Mouse (Mus musculus): ENCODE results near the gene Bcl11b. TPM values are rescaled to one million over a fixed set of nuclear protein-coding genes. Genes with fewer than 3 reads are reported as not detected.

The Bcl11b gene
- total and polyA plus RNA-seq, 2 experiments from 2014 or later, result 18.9 to 56.8 TPM

DNA sequence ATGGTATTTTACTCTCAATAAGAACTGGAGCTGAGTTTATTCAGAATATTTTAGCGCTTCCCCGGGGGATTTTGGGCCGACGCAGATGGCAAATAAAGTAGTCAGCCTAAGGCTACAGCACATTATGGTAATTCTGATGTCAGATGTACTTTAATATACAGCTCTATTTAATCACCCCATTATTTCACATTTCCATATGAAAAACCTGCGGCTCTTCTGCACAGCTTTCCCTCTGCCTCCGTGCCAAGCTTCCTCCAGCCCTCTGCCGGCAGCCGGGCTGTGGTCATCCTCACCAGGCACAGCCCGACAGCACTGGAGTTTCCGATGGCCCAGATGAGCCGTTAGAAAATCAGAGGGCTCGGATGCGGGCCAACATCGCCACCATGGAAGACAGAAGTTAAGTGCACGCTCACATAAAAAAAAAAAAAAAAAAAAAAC lies 74.9 kb downstream of the Bcl11b start:
- peak overlapping the region; percentile 56 for H3K4me2 ChIP-seq (ENCODE audit: low read depth, low read length, poor library complexity, severe bottlenecking)
- peak overlapping the region; percentile 17; the same call in 1 of the 2 replicates for H3K4me3 ChIP-seq (ENCODE audit: low read depth, low read length)
- peaks cover 23% of the 10 kb centered on the region for H3K4me1 ChIP-seq (ENCODE audit: insufficient read depth, low read length)

DNA sequence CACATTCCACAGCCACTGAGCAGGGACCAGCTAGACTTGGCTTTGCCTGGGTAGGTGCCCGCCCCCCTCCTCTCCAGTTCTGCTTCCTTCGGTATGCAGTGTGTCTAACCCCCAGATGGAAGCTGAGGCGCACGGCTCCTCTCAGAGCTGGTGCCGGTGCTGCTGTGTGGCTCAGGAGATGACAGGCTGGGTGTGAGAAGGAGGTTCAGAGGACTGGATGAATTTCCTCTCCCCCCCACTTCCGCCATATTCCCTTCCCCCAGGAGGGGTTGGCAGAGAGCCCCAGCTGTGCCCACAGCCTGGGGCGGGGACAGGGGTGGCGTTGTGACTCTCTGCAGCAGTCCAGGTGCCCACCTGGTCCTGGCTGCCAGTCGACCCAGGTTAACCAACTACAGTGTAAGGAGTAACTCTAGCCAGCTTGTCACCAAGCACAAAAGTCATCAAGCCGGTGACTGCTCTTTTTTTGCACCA lies 75.4 kb downstream of the Bcl11b start:
- peak overlapping the region; percentile 51; the same call in 1 of the 2 replicates for H3K27ac ChIP-seq (ENCODE audit: low read depth, low read length)
- no peaks in the 10 kb centered on the region for H3K36me3 ChIP-seq (ENCODE audit: insufficient read depth, low read length)
- H3K9me3 ChIP-seq (ENCODE audit: low read length), result no peaks in the 10 kb centered on the region
- H3K27me3 ChIP-seq (ENCODE audit: insufficient read depth, low read length), result no peaks in the 10 kb centered on the region
- peak overlapping the region; percentile 56 for H3K4me2 ChIP-seq (ENCODE audit: low read depth, low read length, poor library complexity, severe bottlenecking)
- peaks cover 23% of the 10 kb centered on the region for H3K4me1 ChIP-seq (ENCODE audit: insufficient read depth, low read length)
- DNase-seq (ENCODE audit: low spot score) (no peak), ATAC-seq (ENCODE audit: low FRiP score) (peak; percentile 42; the same call in 1 of the 2 replicates)
- WGBS, result 23% methylated on average over 10 of the region's 10 CpGs
- TF ChIP-seq CTCF (IDR thresholded peaks at IDR 0.05), result no peak
- H3K9ac ChIP-seq (replicated peaks; ENCODE audit: low read length, poor library complexity, severe bottlenecking), result 0 out of 2 replicates have a peak overlapping the region, but pooled peaks have one; percentile 1
- peak overlapping the region; percentile 17; the same call in 1 of the 2 replicates for H3K4me3 ChIP-seq (ENCODE audit: low read depth, low read length)

More for the DNA sequence above, 74.9 kb downstream of the Bcl11b start:
- H3K9ac ChIP-seq (replicated peaks; ENCODE audit: low read length, poor library complexity, severe bottlenecking), result 0 out of 2 replicates have a peak overlapping the region, but pooled peaks have one; percentile 1
- TF ChIP-seq CTCF (IDR thresholded peaks at IDR 0.05), result peak; percentile 65
- 11% methylated on average over 15 of the region's 15 CpGs for WGBS
- no peaks in the 10 kb centered on the region for H3K27me3 ChIP-seq (ENCODE audit: insufficient read depth, low read length)
- no peaks in the 10 kb centered on the region for H3K36me3 ChIP-seq (ENCODE audit: insufficient read depth, low read length)
- peak; percentile 83 for DNase-seq (ENCODE audit: low spot score)
- H3K27ac ChIP-seq (ENCODE audit: low read depth, low read length), result 0 out of 2 replicates have a peak overlapping the region, but pooled peaks have one; percentile 51
- ATAC-seq (ENCODE audit: low FRiP score), result peak; percentile 41; the same call in 1 of the 2 replicates
- no peaks in the 10 kb centered on the region for H3K9me3 ChIP-seq (ENCODE audit: low read length)

DNA sequence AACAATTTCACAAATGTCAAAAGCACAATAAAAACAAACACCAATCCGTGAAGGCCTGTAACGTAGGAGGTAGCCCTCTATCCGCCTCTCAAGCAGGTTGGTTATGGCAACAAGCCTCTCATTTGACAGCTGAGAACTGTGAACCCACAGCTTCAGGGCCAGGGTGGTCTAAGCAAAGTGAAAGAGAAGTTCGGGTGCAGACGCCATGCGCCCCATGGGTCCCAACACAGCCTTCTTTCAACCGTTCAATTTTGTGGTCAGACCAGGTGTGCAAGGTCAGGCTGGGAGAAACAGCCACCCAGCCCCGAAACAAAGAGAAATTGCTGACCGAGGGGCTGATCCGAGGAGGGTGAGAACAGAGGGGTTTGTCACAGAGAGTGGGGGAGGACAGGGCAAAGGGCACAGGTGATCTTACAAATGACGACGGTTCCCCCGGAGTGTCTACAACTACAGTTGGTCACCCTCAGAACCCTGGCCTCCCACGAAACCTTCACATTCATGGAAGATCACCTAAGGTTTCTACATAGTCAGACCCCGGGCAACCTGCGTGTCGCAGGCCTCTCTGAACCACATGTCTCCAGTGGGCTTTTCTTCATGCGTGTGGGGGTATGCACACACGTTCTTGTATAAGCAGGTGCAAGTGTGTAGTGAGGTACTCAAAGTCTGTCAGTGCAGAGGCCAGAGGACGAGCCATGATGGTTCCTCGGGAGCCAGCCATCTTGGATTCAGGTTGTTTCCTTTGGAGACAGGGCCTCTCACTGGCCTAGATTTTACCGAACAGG lies 77.1 kb downstream of the Bcl11b start:
- Histone ChIP-seq H3K4me2 (ENCODE audit: low read depth, low read length, poor library complexity, severe bottlenecking) (no peak overlapping the region), H3K4me3 (ENCODE audit: low read depth, low read length) (no peak overlapping the region), H3K36me3 (ENCODE audit: insufficient read depth, low read length) (no peaks in the 10 kb centered on the region), H3K9ac (replicated peaks; ENCODE audit: low read length, poor library complexity, severe bottlenecking) (no peak overlapping the region), H3K9me3 (ENCODE audit: low read length) (no peaks in the 10 kb centered on the region), H3K4me1 (ENCODE audit: insufficient read depth, low read length) (peaks cover 16% of the 10 kb centered on the region), H3K27ac (ENCODE audit: low read depth, low read length) (no peak overlapping the region), H3K27me3 (ENCODE audit: insufficient read depth, low read length) (no peaks in the 10 kb centered on the region)
- TF ChIP-seq CTCF (IDR thresholded peaks at IDR 0.05), result no peak
- 91% methylated on average over 22 of the region's 22 CpGs for WGBS
- DNase-seq (ENCODE audit: low spot score), result no peak
- ATAC-seq (ENCODE audit: low FRiP score), result no peak

DNA sequence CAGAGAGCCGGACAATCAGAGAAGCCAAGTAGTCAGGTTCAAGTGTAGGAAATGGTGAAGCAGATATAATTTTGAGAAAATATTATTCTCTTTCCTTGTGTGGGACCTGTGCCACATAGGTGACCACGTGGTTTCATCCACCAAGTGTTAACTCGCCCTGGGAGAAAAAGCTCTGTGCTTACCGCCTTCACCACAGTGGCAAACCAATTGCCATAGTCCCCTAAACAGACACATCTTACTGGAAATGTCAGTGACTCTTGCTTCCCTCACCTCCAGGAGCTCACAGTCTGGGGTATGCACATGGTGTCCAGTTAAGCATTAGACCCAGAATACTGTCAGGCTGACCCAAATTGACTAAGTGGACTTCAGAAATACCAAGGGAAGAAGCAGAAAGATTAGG lies 78.7 kb downstream of the Bcl11b start:
- ATAC-seq (ENCODE audit: low FRiP score) (no peak), DNase-seq (ENCODE audit: low spot score) (no peak)
- no peak for TF ChIP-seq CTCF (IDR thresholded peaks at IDR 0.05)
- Histone ChIP-seq H3K4me3 (ENCODE audit: low read depth, low read length) (no peak overlapping the region), H3K36me3 (ENCODE audit: insufficient read depth, low read length) (no peaks in the 10 kb centered on the region), H3K4me1 (ENCODE audit: insufficient read depth, low read length) (peaks cover 5% of the 10 kb centered on the region), H3K27ac (ENCODE audit: low read depth, low read length) (no peak overlapping the region), H3K27me3 (ENCODE audit: insufficient read depth, low read length) (no peaks in the 10 kb centered on the region), H3K4me2 (ENCODE audit: low read depth, low read length, poor library complexity, severe bottlenecking) (no peak overlapping the region), H3K9ac (replicated peaks; ENCODE audit: low read length, poor library complexity, severe bottlenecking) (no peak overlapping the region), H3K9me3 (ENCODE audit: low read length) (no peaks in the 10 kb centered on the region)
- 88% methylated on average over 4 of the region's 4 CpGs for WGBS

DNA sequence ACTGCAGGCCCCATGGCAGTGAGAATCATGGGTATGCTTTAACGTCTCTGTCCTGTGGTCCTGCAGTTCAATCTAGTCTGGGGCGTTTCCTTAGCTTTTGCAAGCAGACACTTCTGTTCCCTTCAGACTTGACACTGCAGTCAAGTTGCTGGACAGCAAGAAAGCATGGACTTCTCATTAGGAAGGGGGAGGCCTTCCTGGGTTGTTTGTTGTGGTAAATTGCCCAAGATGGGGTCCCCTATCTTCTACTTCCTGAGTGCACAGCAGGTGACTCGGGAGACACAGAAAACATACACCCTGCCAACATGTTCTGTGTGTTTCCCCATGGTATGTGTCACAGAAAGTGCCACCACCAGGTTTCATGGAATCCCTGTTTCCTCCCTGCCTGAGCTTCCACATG lies 79.4 kb downstream of the Bcl11b start:
- ATAC-seq (ENCODE audit: low FRiP score) (no peak), DNase-seq (ENCODE audit: low spot score) (no peak)
- WGBS, result 64% methylated on average over 3 of the region's 3 CpGs
- H3K9me3 ChIP-seq (ENCODE audit: low read length), result no peaks in the 10 kb centered on the region
- H3K27ac ChIP-seq (ENCODE audit: low read depth, low read length), result no peak overlapping the region
- H3K9ac ChIP-seq (replicated peaks; ENCODE audit: low read length, poor library complexity, severe bottlenecking), result no peak overlapping the region
- H3K36me3 ChIP-seq (ENCODE audit: insufficient read depth, low read length), result no peaks in the 10 kb centered on the region
- no peak overlapping the region for H3K4me2 ChIP-seq (ENCODE audit: low read depth, low read length, poor library complexity, severe bottlenecking)
- no peak overlapping the region for H3K4me3 ChIP-seq (ENCODE audit: low read depth, low read length)
- no peak for TF ChIP-seq CTCF (IDR thresholded peaks at IDR 0.05)
- H3K27me3 ChIP-seq (ENCODE audit: insufficient read depth, low read length), result no peaks in the 10 kb centered on the region
- peaks cover 5% of the 10 kb centered on the region for H3K4me1 ChIP-seq (ENCODE audit: insufficient read depth, low read length)

DNA sequence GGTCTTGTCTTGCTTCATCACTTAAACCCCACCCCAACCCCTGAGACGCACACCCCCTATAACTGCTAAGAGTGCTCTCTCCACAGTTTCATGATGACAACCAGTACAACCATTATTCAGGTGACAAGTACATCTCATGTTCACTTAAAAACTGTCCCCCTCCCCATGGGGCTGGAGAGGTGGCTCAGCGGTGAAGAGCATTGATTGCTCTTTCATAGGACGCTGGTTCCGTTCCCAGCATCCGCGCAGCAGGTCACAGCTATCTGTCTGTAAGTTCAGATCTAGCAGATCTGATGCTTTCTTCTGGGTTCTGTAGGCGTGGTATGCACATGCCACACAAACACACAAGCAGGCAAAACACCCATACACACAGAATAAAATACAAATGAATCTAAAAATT lies 81.2 kb downstream of the Bcl11b start:
- H3K4me1 ChIP-seq (ENCODE audit: insufficient read depth, low read length), result no peaks in the 10 kb centered on the region
- no peaks in the 10 kb centered on the region for H3K27me3 ChIP-seq (ENCODE audit: insufficient read depth, low read length)
- no peak for TF ChIP-seq CTCF (IDR thresholded peaks at IDR 0.05)
- no peak overlapping the region for H3K9ac ChIP-seq (replicated peaks; ENCODE audit: low read length, poor library complexity, severe bottlenecking)
- DNase-seq (ENCODE audit: low spot score), result no peak
- no peak overlapping the region for H3K4me2 ChIP-seq (ENCODE audit: low read depth, low read length, poor library complexity, severe bottlenecking)
- ATAC-seq (ENCODE audit: low FRiP score), result no peak
- H3K27ac ChIP-seq (ENCODE audit: low read depth, low read length), result no peak overlapping the region
- 97% methylated on average over 7 of the region's 7 CpGs for WGBS
- H3K9me3 ChIP-seq (ENCODE audit: low read length), result no peaks in the 10 kb centered on the region
- H3K36me3 ChIP-seq (ENCODE audit: insufficient read depth, low read length), result no peaks in the 10 kb centered on the region
- no peak overlapping the region for H3K4me3 ChIP-seq (ENCODE audit: low read depth, low read length)
